Mouse (Mus musculus) C2C12 (cell line): ENCODE data around the gene Map9.

Source experiments
- CTCF ChIP-seq: IDR thresholded peaks from one replicate; pipeline ENCODE4 v1.5.1; 2011; ENCODE audit not compliant: control insufficient read depth, insufficient read depth, insufficient read length
- MYOG ChIP-seq: IDR thresholded peaks from one replicate; pipeline ENCODE4 v1.6.1; 2011; ENCODE audit not compliant: control insufficient read depth, insufficient read length; ENCODE audit errors: extremely low read depth
- USF1 ChIP-seq: IDR thresholded peaks from one replicate; pipeline ENCODE4 v1.6.1; 2011; ENCODE audit warnings: low read depth, mild to moderate bottlenecking, control low read depth, moderate library complexity

DNA sequence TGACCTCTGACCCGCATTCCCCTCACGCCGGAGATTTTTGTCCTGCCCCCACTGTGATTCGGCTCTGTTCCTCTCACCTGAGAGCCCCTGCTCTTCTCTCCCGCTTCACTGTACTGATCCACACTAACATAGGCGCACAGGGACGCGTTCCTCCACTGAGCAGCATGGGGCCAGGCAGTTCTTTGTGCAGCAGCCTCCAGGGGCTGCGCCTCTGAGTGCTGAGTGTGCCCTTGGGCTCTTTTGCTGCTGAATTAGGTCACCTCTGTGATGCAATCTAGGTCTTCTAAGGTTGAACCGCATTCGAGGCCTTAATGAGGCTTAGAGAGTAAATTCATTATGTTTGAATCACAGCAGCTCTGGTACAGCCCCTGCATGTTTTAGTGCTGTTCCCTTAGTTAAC, 24.5 kb downstream of the Map9 start:
- TF ChIP-seq CTCF, result no peak
- TF ChIP-seq USF1, result no peak
- no peak for TF ChIP-seq MYOG
